Mouse (Mus musculus): Measurements from ENCODE around the gene Gata5.

GRCm38 (mm10) chr2:180368359-180368758, 33.9 kb upstream of the Gata5 start:
- no peak for TF ChIP-seq POLR2A (IDR thresholded peaks at IDR 0.05; ENCODE audit: insufficient read length, low read depth)
- TF ChIP-seq MAX (IDR thresholded peaks at IDR 0.05; ENCODE audit: low read depth), result no peak
- TF ChIP-seq TCF3 (IDR thresholded peaks at IDR 0.05; ENCODE audit: insufficient read length, low read depth), result no peak
- TF ChIP-seq E2F4 (IDR thresholded peaks at IDR 0.05; ENCODE audit: insufficient read depth), result no peak
- no peak for TF ChIP-seq TCF12 (IDR thresholded peaks at IDR 0.05; ENCODE audit: insufficient read depth, poor library complexity, severe bottlenecking)
- TF ChIP-seq POLR2AphosphoS2 (IDR thresholded peaks at IDR 0.05; ENCODE audit: insufficient read length, low read depth), result no peak
- TF ChIP-seq SRF (IDR thresholded peaks at IDR 0.05; ENCODE audit: control insufficient read depth, insufficient read length, low read depth), result peak; percentile 93
- TF ChIP-seq USF1 (IDR thresholded peaks at IDR 0.05; ENCODE audit: low read depth), result no peak
- TF ChIP-seq REST (IDR thresholded peaks at IDR 0.05; ENCODE audit: insufficient read depth, insufficient read length), result no peak
- peak; percentile 69 to 88 (median 87) for TF ChIP-seq MYOD1 (IDR thresholded peaks at IDR 0.05; ENCODE audit: control insufficient read depth in 1 of 3, insufficient read length in 2 of 3, low read depth in 2 of 3)

Measured in myocyte (in vitro differentiated cells).